Mouse (Mus musculus) mouse trophoblast stem cell (cell line): ENCODE measurements around the gene Fbxl14.
"Not testable (repeated sequence)": the region's sequence is repeated elsewhere in the genome, so short reads cannot be mapped to it uniquely, and the experiment has no call there.

Experiments used
- in situ Hi-C, 2 experiments: fragments of 300-500 bp; cut with MseI, MboI; formaldehyde crosslinking; loops; 2 replicates in 1 of 2; 3 replicates in 1 of 2; pipeline ENCODE4 v1.15.1; 2025

The Fbxl14 gene

DNA sequence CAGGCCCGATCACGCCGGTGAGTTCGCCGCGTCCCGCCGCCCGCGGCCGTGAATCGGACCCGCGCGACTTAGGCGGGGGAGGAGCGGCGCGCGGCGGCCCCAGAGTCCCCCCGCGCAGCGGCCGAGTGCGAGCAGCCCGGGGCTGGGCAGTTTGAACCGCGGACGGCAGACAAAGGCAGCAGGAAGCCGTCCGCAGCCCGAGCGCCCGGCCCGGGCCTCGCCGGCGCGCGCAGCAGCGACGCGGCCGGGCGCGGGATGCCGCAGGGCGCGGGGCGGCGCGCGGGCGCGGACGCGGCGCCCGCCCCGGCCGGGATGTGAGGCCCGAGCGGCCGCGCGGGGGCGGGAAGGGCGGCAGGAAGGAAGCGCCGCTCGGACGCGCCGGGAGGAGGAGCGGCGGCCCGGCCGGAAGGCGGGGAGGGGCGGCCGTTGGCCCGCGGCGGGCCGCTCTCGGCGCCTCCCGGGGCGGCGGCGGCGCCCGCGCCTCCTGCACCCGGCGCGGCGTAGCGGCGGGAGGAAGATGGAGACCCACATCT lies at the start of gene Fbxl14:
TSS of gene Fbxl14 (plus strand) at position 326 of the 533 bp plus-strand sequence.
- in situ Hi-C loops, result loop anchor here in 1 of 2 experiments (25.0 kb wide), 1 partner anchor 433 kb away; the partner anchor contains the start of gene Rad52

DNA sequence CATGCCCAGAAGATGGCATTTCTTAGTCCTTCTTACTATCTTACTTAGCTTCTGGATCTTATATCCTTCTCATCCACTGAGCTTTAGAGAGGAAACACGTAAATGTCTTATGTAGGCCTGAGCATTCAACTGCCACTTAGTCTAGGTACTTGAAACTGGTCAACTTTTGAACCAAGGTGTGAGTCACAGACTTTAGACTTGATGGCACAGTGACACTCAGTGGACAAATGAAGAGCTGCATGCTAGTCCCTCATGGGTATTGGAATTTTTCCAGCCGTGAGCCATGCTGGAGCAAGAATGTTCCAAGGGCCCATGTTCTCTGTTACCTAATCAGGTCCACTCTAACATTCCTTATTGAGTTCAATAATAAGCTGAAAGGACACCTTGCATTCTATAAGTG lies 49.0 kb upstream of the Fbxl14 start:
- in situ Hi-C loops, result loop anchor here in 1 of 2 experiments (10.0 kb wide), 1 partner anchor 206 kb away; no protein-coding TSS in a partner anchor

DNA sequence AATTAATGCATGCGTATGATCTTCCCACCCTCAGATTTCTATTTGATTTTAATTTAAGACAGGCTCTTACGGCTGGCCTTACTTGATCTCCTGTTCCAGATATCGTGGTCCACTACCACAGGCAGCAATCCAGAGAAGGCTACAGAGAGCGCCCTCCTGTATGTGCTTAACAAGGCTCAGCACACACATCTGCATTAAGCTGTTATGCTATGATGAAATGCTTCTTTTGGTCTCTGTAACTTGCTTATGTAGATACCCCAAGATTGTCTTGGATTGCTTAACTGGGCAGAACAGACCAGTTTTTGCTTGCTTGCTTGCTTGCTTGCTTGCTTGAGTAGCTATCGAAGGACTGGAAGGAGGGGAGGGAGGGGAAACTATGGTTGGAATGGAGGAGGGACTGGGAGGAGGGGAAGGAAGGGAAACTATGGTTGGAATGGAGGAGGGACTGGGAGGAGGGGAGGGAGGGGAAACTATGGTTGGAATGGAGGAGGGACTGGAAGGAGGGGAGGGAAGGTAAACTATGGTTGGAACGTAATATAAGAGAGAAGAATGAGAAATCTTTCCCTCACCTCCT lies 47.6 kb upstream of the Fbxl14 start:
- in situ Hi-C loops, result loop anchor here in 1 of 2 experiments (10.0 kb wide), 1 partner anchor 207 kb away; no protein-coding TSS in a partner anchor

DNA sequence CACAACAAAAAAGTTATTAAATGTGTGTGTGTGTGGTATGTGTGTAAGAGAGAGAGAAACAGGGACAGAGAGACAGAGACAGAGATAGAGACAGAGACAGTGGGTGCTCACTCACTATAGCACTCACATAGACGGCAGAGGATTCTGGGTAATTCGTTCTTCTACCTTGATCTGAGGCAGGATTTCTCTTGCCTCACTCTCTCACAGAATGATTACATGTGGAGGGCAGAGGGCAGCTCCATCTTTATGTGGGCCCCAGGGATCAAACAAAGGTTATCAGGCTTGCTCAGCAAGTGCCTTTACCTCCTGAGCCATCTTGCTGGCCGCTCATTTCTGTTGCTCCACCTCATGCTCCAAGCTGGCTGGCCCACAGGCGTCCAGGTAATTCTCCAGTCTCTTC lies 45.1 kb upstream of the Fbxl14 start:
- in situ Hi-C loops, result loop anchor here in 1 of 2 experiments (10.0 kb wide), 1 partner anchor 210 kb away; no protein-coding TSS in a partner anchor

DNA sequence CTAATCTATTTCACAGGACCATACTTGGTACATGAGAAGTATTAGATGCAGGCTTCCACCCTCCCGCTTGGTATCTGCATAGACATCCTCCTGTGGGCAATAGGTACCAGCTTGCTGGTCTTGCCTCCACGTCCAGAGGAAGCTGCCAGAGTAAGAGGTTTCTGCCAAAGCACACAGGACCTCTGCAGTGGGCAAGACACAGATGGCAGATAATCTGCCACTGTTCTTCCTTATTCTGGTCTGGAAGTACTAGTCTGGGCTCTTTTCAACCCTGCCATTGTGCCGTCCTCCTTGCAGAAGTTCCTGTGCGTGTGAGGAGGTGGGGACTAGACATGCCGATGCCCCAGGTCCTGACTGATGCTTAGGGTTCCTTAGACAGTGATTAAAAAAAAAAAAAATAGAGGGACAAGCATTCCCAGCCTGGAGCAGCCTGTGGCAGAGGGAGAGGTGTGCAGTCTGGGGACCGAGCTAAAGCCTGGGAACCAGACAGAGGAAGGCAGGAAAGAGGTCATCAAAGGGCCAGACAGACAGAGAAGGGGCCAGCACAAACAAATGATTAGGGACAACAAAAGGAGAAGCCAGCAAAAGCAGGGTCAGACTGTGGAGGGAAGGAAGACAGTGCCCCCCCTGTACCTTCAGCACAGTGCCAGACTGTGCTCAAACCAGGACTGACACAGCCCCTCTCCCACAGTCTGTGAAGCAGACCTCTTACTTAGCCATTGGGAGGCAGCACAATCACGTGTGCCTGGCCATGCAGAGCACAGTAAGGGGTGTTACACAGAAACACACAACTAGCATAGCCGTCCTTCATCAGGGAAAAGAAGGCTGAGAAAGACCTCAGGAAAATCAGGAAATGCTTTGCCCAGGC lies 41.3 kb upstream of the Fbxl14 start:
- in situ Hi-C loops, result loop anchor here in 1 of 2 experiments (10.0 kb wide), 1 partner anchor 213 kb away; no protein-coding TSS in a partner anchor

DNA sequence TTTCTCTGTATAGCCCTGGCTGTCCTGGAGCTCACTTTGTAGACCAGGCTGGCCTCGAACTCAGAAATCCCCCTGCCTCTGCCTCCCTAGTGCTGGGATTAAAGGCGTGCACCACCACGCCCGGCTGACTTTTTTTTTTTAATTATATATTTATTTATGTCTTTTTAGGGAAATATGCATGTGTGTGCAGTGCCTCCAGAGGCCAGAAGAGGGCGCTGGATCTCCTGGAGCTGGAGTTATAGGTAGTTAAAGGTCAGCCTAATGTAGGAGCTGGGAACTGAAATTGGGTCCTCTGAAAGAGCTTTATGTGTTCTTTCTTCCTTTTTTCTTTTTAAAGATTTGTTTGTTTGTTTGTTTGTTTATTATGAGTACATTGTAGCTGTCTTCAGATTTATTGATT lies 36.7 kb upstream of the Fbxl14 start:
- in situ Hi-C loops, result not testable (repeated sequence)

DNA sequence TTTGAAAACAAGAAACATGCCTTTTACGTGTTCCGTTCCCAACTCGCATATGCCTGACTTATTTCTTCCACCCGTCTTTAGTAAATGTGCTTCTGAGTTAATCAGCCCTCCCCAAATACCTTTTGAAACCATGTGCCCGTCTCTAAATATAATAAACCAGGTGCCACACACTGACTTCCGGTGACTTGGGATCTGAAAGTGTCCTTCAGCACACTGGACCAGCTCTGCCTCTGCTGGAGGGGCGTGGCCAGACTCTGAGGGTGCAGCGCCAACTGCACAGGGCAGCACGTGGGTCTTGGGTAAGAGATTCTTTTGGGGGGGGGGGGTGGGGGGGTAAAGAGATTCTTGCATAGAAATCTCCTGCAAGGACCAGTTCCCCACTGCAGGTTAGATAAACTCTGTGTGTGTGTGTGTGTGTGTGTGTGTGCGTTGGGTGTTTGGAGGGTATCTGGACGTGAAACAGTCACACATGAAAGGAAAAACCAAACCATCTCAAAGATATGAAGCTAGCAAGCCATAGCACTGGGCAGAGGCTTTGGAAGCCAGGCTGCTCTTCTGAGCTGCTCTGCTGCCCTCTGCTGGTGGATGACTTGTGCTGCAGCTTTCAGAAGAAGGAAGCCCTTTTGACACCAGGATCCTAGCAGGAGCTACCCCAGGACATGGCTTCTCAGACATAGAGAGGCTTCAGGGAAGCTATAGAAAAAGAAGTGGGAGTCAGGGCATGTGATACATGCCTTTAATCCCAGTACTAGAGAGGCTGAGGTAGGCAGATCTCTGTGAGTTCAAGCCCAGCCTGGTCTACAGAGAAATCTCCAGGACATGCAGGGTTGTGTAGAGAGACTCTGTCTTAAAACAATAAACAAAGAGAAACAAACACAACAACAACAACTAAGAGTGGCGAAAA lies 35.5 kb upstream of the Fbxl14 start:
- in situ Hi-C loops, result no loop called here

DNA sequence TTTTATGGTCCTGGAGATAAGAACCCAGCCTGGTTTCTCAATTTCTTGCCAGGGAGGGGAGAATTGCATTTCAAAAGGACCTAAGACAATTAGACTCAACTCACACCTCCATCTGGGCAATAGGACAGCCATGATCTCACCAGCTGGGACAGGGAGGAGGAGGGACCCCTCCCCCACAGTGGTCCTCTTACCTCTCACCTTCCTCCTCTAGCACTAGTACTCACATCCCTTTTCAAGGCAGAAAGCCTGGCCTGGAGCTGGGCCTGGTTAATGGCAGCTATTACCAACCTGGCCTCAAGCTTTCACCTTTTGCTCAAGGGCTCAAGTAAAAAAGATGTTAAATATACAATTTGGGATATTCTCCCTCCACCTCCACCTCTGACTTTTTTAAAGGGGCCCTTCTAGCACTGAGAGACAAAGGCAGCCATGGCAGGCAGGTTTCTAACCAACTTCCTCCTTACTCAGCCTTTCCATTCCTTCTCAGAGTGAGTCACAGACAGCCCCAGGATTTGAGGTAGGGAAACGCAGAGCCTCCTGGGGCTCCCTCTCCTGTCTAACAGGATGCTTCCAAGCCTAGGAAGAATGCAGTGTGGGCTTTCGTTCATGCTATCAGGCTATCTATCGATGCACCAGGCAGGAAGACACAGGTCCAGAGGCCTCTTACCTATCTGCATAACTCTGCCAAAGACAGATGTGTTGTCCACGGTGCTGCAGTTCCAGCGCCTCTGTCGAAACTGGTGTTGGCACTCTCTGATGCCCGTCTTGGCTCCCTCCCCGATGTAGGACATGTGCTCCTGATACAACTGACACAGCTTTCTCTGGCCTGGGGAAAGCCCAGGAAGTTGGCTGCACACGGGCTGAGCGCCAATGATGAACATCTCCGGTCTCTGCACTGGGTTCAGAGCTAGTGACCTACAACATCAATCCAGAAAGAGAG lies 33.5 kb upstream of the Fbxl14 start:
- in situ Hi-C loops, result no loop called here

DNA sequence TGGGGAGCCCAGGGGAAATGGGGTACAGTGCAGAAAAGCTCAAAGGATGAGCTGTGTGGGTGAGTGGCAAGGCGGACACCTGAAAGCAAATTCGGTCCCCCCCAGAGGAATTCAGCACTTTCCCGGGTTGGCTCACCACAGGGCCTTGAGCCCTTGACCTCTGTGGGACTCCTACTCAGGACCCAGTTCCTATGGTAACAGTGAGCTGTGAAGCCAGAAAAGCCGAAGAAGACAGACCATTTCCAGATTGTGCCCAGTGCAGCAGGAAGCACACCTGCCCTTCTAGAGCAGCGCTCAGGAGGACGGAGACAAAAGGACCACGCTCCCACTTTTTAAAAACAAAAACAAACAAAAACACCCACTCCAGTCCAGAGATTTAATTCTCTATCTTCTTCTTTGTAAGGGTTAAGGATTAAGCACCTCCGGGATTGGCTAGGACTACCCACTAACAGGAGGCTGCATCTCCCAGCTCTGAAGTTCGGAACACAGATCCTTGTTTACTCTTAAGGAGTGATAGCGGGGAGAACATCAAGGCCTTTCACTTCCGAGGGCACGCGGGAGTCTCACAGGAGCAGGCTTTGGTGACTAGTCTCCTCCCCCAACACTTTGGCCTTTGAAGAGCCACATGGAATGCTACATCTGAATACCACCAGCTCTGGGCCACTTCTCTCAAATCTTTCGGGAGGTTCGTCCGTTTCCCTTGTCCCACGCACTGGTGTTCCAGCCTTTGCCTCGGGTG lies 31.0 kb upstream of the Fbxl14 start:
- in situ Hi-C loops, result no loop called here

DNA sequence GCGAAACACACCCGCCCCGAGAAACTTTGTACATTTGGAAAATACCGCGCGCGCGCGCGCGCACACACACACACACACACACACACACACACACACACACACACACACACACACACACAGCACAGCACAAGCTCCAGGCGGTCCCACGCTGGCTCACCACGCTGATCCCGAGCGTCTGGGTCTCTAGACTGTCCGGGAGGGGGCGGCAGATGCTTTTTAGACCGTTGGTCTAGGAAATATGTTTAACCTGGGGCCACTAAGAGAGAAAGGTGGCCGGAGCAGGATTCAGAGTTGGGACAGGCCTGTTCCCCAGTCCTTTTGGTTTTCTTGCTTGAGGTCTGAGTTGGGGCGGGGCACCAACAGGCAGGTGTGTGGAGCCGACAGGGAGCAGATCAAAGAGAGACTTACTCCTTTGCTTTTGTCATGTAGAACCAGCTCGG lies 30.4 kb upstream of the Fbxl14 start:
- in situ Hi-C loops, result no loop called here

DNA sequence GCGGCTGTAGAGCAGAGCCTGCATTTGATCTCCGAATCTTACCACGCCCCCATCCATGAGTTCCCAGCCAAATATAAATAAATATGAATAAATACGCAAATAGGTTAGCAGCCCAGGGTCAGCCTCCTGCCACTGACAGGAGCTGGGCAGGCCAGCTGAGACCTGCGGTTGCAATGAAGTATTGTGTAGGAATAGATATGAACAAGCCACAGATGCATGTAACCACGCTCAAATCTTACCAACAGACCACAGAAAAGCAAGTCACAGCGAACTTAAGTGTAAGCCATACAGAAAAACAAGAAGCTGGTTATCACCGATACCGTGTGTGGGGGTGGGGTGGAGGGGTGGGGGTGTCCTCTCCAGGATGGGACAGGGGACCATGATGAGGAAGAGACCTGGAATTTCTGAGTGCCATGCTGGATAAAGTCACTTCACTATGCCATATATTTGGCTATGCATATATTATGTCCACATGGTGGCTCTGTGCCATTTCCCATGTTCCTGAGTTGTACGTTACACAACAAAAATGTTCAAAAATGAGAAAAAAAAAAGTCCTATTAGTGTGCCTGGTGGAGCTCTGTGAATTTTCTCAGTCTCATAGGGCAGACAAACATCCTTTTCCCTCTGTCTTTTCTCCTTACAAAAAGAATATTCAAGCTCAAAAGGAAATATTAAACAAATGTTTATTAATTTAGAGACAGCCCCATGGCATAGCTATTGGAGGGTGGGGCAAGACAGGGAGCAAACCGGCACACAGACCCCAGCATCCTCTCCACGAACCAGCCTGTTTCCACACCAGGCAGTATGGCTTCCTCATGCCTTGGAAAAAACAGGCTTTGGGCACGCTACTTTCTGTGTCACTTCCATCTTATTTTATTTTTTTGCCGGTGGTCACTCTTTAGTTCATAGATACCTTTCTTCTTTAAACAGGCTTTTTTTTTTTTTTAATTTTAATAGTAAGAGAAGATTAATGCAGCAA lies 28.2 kb upstream of the Fbxl14 start:
- in situ Hi-C loops, result no loop called here

DNA sequence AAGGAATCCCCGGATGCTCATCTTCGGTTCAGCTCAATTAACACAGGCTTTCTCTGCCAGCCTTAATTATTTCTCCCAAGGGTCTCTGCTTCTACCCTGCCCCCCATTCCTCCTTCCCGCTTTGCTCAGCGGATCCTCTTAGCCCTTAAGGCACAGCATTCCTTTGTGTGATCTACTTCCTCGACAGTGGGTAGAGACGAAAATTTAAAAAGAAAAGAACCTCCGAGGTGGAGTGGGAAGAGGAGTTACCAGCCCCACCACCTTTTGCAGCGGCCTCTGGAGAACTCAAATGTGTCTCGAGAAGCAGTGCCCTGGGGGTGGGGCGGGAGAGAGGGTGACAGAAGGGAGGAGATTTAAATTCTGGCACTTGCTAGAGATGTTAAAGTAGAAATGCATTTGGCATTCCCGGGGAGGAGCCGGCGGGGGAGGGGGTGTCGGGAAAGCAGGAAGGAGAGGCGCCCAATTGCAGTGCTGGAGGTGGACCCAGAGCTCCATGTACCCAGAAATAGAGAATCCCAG lies 27.4 kb upstream of the Fbxl14 start:
- in situ Hi-C loops, result no loop called here

DNA sequence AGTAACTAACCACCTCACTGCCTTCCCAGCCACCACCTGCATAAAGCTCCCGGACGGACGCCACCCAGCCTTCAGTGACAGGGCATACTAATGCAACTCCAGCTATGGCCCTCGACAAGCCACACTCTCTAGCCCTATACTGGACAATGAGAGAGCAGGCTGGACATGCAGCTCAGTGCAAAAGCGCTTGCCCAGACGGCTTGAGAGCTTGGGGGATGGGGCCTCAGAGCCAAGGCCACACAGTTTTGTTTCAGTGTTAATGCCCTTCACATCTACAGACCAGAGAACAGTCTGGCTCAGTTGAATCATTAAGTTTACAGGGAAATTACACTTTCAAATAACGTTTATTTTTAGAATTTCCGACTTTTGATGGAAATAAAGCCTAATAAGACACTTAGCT lies 21.3 kb upstream of the Fbxl14 start:
- in situ Hi-C loops, result no loop called here

DNA sequence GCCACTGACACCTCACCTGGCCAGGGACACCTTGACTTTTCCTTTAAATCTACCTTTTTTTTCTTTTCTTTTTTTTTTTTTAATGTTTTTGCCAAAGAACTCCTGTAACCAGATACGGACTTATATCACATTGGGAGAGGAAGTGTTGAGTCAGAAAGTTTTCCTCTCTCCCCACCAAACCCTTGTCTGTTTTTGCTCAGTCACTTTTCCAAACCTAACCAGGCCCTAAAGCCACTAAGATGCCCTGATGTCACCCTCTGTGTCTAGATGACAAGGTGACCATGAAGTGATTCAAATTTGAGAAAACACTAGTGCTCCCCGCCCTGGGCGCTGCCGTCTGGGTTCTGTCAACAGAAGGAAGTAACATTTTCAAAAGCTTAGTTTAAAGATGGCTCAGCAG lies 20.4 kb upstream of the Fbxl14 start:
- in situ Hi-C loops, result no loop called here

DNA sequence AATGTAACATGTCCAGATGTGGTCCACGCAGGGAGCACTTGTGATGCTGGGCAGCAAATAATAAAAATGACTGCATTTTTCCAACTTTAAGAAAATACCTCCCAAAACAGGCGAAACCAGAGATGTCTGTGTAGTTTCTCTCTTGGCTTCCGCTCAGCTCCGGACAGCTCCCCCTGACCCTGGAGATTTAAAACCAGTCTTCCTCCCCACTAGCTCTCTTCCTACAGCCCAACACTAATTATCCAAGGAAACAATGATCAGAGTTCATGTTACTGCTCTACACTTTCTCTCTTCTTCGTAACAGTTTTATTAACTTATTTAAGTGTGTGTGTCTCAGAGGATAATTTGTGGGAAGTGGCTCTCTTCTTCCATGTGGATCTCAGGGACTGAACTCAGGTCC lies 19.1 kb upstream of the Fbxl14 start:
- in situ Hi-C loops, result no loop called here

DNA sequence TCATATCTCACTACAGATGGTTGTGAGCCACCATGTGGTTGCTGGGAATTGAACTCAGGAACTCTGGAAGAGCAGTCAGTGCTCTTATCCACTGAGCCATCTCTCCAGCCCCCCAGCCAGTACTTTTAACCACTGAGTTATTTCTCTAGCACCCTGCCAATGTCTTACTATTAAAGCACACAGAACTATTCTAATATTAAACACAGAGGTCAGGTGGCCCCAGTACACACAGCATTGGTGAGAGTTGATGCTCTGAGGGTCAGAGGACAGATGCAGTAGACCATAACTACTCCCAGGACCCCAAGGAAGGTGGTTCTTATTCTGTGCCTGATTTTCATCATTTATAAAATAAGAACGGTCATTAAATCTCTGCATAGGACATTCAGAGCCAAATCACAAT lies 13.3 kb upstream of the Fbxl14 start:
- in situ Hi-C loops, result no loop called here

DNA sequence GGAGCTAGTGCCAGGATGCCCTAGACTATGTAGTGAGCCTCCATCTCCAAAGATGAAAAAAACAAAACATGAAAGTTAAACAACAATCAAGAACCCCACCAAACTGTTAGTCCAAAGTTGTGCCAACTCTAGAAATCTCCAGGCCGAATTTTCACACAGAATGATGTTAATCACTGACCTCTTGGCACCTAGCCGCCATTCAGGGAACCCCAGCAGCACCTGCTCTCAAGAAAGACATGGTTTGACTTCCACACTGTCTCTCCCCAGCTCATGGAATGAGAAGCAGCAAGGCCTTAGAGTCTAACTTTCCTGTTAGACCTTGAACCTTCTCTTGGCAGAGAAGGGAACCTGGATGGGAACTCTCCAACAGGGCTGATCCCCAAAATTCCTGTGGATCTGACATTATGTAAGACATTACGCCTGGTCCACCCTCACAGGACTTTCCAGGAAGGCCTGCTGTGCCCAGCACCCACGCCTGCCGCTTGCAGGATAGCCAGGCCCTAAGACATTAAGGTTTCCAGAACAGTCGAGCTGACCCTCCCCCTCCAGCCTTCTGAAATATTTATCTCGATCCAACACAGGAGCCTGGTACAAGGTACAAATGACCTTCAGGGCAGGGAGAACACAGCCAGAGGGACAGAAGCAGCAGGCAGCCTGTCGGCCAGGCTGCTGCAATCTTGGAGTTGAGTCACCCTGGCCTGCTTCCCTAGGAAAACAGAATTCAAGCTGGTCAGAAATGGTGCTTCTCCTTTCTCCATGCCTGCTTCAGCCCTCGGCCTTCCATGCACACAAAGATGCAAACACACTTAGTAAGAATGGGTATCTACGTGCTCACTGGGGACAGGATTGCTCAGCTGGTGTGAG lies 12.3 kb upstream of the Fbxl14 start:
- in situ Hi-C loops, result no loop called here

DNA sequence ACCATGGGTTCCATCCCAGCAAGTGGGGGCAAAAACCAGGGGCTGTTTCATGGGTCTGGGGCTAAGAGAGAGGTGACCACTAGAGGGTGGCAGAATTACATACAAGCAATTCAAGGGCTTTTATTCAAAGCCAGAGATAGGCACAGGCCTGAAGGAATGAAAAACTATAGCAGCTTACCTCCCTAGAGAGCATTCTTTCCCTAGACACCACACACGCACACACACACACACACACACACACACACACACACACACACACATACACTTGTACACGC lies 11.7 kb upstream of the Fbxl14 start:
- in situ Hi-C loops, result no loop called here
